Mouse (Mus musculus): ENCODE measurements around the gene Hexb.

DNA sequence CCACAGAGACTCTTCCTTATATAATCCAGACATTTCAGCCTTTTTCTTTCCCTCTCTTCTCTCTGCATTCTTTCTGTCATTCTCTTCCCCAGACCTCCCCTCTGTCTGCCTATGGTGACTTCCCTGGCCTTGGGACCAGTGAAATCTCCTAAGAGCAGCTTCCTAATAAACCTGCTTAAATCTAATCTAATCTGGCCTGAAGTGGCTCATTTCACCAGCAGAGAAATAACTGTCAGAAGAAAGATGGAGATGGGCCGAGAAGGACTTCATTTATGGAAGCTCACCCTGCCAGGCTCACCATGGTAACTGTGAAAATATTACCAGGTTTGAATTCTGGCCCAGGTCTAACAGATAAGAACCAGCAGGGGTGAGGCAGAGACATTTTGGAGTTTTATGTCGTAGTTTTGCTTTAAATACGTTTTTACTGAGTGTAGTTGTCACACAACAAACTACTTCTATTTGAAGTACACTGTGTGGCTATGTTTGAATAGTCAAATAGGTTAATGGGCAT lies 10.4 kb upstream of the Hexb start:
- TF ChIP-seq EP300 (IDR thresholded peaks at IDR 0.05; ENCODE audit: low read depth) (no peak), CTCF (IDR thresholded peaks at IDR 0.05; ENCODE audit: low read depth) (no peak)

Measured in liver, embryonic 14.5 days (tissue).